Comparison of ENCODE assay signal across 12 mouse cellular contexts in genomic region chr3:51194075-51194474, GRCm38 (mm10). TPM values are rescaled to one million over a fixed set of nuclear protein-coding genes. Genes with fewer than 3 reads are reported as not detected.
A peak's percentile ranks its signal among the peaks of the same experiment; 100 is the strongest.
DNase-seq lines count a peak whose midpoint lies in the region; ATAC-seq and TF ChIP-seq lines count a peak whose summit lies in the region.
"Had no signal": no experiment of that assay in that cellular context is flagged by ENCODE, and none has a peak within 500 bp of the region (broad histone marks: within the 10 kb centered on the region; RNA-seq: fewer than 3 reads in every experiment).

No protein-coding gene starts in this region.

- no peak for ATAC-seq in heart, embryonic 12.5 days (ENCODE audit: insufficient number of reproducible peaks, low FRiP score)
- ATAC-seq in forebrain, postnatal 0 days = no peak
- ATAC-seq: CD4-positive, CD25-positive, alpha-beta regulatory T cell, adult 4 months had no signal

- H3ac ChIP-seq in C2C12 (ENCODE audit: control insufficient read depth, insufficient read length, low read depth) = peak overlapping the region; percentile 38

- TF ChIP-seq CTCF in C2C12 (IDR thresholded peaks at IDR 0.05; ENCODE audit: control insufficient read depth, insufficient read depth, insufficient read length) = no peak
- TF ChIP-seq CTCF in forebrain, postnatal 0 days (IDR thresholded peaks at IDR 0.05; ENCODE audit: low read depth) = no peak

- WGBS in heart, embryonic 12.5 days = 64% methylated on average over 6 of the region's 6 CpGs
- WGBS in forebrain, postnatal 0 days = 77% methylated on average over 6 of the region's 6 CpGs

- no peaks in the 10 kb centered on the region for H3K27me3 ChIP-seq in heart, embryonic 12.5 days (replicated peaks)
- H3K27me3 ChIP-seq in C2C12 (ENCODE audit: control insufficient read depth, insufficient read depth, insufficient read length) = no peaks in the 10 kb centered on the region
- H3K27me3 ChIP-seq in forebrain, postnatal 0 days (ENCODE audit: insufficient read depth, low read length) = no peaks in the 10 kb centered on the region
- H3K27me3 ChIP-seq: embryonic facial prominence, embryonic 12.5 days had no signal

- H3K4me2 ChIP-seq in heart, embryonic 12.5 days = no peak overlapping the region
- H3K4me2 ChIP-seq in forebrain, postnatal 0 days (ENCODE audit: low read depth) = no peak overlapping the region
- H3K4me2 ChIP-seq: embryonic facial prominence, embryonic 12.5 days had no signal

- no peaks in the 10 kb centered on the region for H3K9me3 ChIP-seq in heart, embryonic 12.5 days (replicated peaks)
- H3K9me3 ChIP-seq in forebrain, postnatal 0 days (ENCODE audit: low read length) = no peaks in the 10 kb centered on the region
- H3K9me3 ChIP-seq: embryonic facial prominence, embryonic 12.5 days had no signal

- no peak overlapping the region for H3K27ac ChIP-seq in heart, embryonic 12.5 days (ENCODE audit: poor library complexity, severe bottlenecking)
- H3K27ac ChIP-seq in forebrain, postnatal 0 days (ENCODE audit: low read depth, low read length) = no peak overlapping the region
- H3K27ac ChIP-seq: embryonic facial prominence, embryonic 12.5 days; stomach, postnatal 0 days had no signal

- H3K4me1 ChIP-seq in heart, embryonic 12.5 days (replicated peaks) = peaks cover 8% of the 10 kb centered on the region
- no peaks in the 10 kb centered on the region for H3K4me1 ChIP-seq in forebrain, postnatal 0 days (ENCODE audit: insufficient read depth)

- no peak overlapping the region for H3K9ac ChIP-seq in heart, embryonic 12.5 days
- no peak overlapping the region for H3K9ac ChIP-seq in forebrain, postnatal 0 days
- H3K9ac ChIP-seq: embryonic facial prominence, embryonic 12.5 days had no signal

- DNase-seq in heart, adult 18-20 months = peak; percentile 80 to 90
- peak; percentile 59 to 67 for DNase-seq in gastrocnemius, adult 8-10 months (ENCODE audit: low spot score in 2 of 2)
- DNase-seq in kidney, postnatal 25 days = peak; percentile 39 to 79
- no peak for DNase-seq in forebrain, postnatal 0 days
- no peak for DNase-seq in layer of hippocampus, postnatal 10 days (ENCODE audit: low spot score in 2 of 2)
- DNase-seq in yolk sac, embryonic 10.5 days (ENCODE audit: low spot score) = no peak
- DNase-seq: cerebellum, adult 11-12 months had no signal

- H3K36me3 ChIP-seq in heart, embryonic 12.5 days = no peaks in the 10 kb centered on the region
- H3K36me3 ChIP-seq in C2C12 (ENCODE audit: control insufficient read depth, insufficient read depth) = no peaks in the 10 kb centered on the region
- H3K36me3 ChIP-seq in forebrain, postnatal 0 days (ENCODE audit: insufficient read depth) = no peaks in the 10 kb centered on the region
- H3K36me3 ChIP-seq: embryonic facial prominence, embryonic 12.5 days had no signal

- no peak overlapping the region for H3K4me3 ChIP-seq in heart, embryonic 12.5 days
- no peak overlapping the region for H3K4me3 ChIP-seq in C2C12 (ENCODE audit: insufficient read depth, poor library complexity, severe bottlenecking)
- no peak overlapping the region for H3K4me3 ChIP-seq in forebrain, postnatal 0 days (ENCODE audit: low read depth, low read length)
- H3K4me3 ChIP-seq: embryonic facial prominence, embryonic 12.5 days had no signal

- H3K79me2 ChIP-seq in C2C12 (ENCODE audit: control insufficient read depth, insufficient read depth) = no peaks in the 10 kb centered on the region

- H3K79me3 ChIP-seq in C2C12 (ENCODE audit: low read depth) = no peaks in the 10 kb centered on the region

TF ChIP-seq in C2C12, 6 proteins besides CTCF, POLR2A, EP300 and RAD21:
- TF ChIP-seq MYOG (IDR thresholded peaks at IDR 0.05; ENCODE audit: control insufficient read depth, extremely low read depth, insufficient read length) (no peak), MAX (IDR thresholded peaks at IDR 0.05) (no peak), MYOD1 (IDR thresholded peaks at IDR 0.05; ENCODE audit: control insufficient read depth, insufficient read length, low read depth) (no peak), FOSL1 (IDR thresholded peaks at IDR 0.05; ENCODE audit: insufficient read depth, low read length, poor library complexity, severe bottlenecking) (no peak), USF1 (IDR thresholded peaks at IDR 0.05; ENCODE audit: low read depth) (no peak), CEBPB (IDR thresholded peaks at IDR 0.05; ENCODE audit: low read depth) (no peak)

RNA-seq across cellular contexts. Expression of gene Noct, which starts 30.2 kb away (rescaled TPM):
- total RNA-seq in heart, adult 18-20 months (2021) = 10 to 100 TPM; 42.3 to 52.1 TPM
- polyA plus RNA-seq in heart, embryonic 12.5 days (2016; fragmentation: Nextera tagmentation; extraction: Ambion mirVana) = 12.4 and 14.0 TPM in 2 replicates
- 10.8 TPM for polyA plus RNA-seq in C2C12 (2012; fragmentation: generic; extraction: Trizol)
- 10 to 100 TPM; 15.7 to 26.0 (median 19.1) TPM for total RNA-seq in gastrocnemius, adult 8-10 months (2022)
- total RNA-seq in forebrain, postnatal 0 days (2014; rRNA removed) = 31.5 and 33.7 TPM in 2 replicates
- polyA plus RNA-seq in forebrain, postnatal 0 days (2015; fragmentation: Nextera tagmentation; extraction: Ambion mirVana) = 27.0 and 32.6 TPM in 2 replicates
- 10 to 100 TPM; 52.4 to 53.9 TPM for total RNA-seq in layer of hippocampus, postnatal 10 days (2021)

Comparison
In these comparisons a context has a peak if more than half of its experiments do, and no peak if none do; other contexts are left out.
1. DNase-seq: peak in heart, adult 18-20 months (2 of 2), gastrocnemius, adult 8-10 months (2 of 2) and kidney, postnatal 25 days (2 of 2); none in forebrain, postnatal 0 days (single experiment), layer of hippocampus, postnatal 10 days (0 of 2) and yolk sac, embryonic 10.5 days (single experiment).